Mouse (Mus musculus): Measurements from ENCODE around the gene Pi4k2a. TPM values are rescaled to one million over a fixed set of nuclear protein-coding genes. Genes with fewer than 3 reads are reported as not detected.

Gene Pi4k2a
- total and polyA plus RNA-seq, 3 experiments = 7.0 to 23.9 (median 10.0) TPM

DNA sequence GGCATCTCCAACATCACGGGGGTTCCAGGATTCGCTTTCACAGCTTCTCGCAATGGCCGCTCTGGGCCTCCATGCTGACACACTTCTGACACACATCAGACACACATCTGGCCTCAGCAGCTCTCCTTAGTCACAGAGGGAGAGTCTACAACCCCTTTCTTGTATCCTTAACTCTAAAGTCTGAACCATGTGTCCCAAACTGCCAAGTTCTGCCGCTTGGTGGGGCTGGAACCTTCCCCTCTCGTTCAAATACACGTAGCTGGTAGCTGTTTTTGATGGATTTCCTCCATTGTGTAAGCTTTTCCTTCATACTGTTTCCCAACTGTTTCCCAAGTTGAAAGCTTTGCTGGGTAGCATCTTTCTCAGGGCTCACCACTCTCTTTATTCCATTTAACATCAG, 19.0 kb upstream of the Pi4k2a start:
- no peaks in the 10 kb centered on the region for H3K79me2 ChIP-seq (replicated peaks; ENCODE audit: control insufficient read depth, extremely low read depth, insufficient read depth, poor library complexity, severe bottlenecking)
- no peak overlapping the region for H3K9ac ChIP-seq (ENCODE audit: insufficient read depth, low read depth)
- TF ChIP-seq POLR2A (IDR thresholded peaks at IDR 0.05; ENCODE audit: low read depth, low read length) = no peak
- TF ChIP-seq RAD21 (IDR thresholded peaks at IDR 0.05; ENCODE audit: low read depth, low read length) = peak; percentile 24
- TF ChIP-seq CTCF (conservative IDR thresholded peaks at IDR 0.05 in 1 of 2, IDR thresholded peaks at IDR 0.05 in 1 of 2; ENCODE audit: low read depth in 2 of 2, low read length in 2 of 2) = peak in 1 of 2 experiments; percentile 43; a peak in 2 of 4 replicates
- H3K27me3 ChIP-seq (replicated peaks) = peaks cover 12% of the 10 kb centered on the region
- H3K36me3 ChIP-seq (replicated peaks in 1 of 2; ENCODE audit: control insufficient read depth in 1 of 2, insufficient read depth in 1 of 2, low read length in 1 of 2) = no peaks in the 10 kb centered on the region
- dilution Hi-C loops (cut with MboI; ENCODE audit: extremely low pct_ligation_motif_present, extremely low pct_unique_long_range_greater_than_20kb, low sequenced_read_pairs) = no loop called here
- H3K4me2 ChIP-seq (ENCODE audit: insufficient read depth, low read depth, poor library complexity, severe bottlenecking) = no peak overlapping the region
- H3K4me1 ChIP-seq (ENCODE audit: control insufficient read depth in 1 of 2, insufficient read depth in 2 of 2) = peaks cover 0 to 5% of the 10 kb centered on the region in 2 experiments; a peak in 1 of 4 replicates
- H3K27ac ChIP-seq (ENCODE audit: insufficient read depth, low read depth) = no peak overlapping the region
- no peak overlapping the region for H3K4me3 ChIP-seq (replicated peaks in 1 of 3; ENCODE audit: low read depth in 2 of 3, low read length in 2 of 3, poor library complexity in 1 of 3)
- in situ Hi-C loops (cut with MboI; ENCODE audit: low pct_ligation_motif_present, low pct_unique_long_range_greater_than_20kb, low sequenced_read_pairs) = no loop called here
- H3K9me3 ChIP-seq (replicated peaks; ENCODE audit: low read length) = peaks cover 4% of the 10 kb centered on the region
- DNase-seq (ENCODE audit: extremely low read depth) = no peak

DNA sequence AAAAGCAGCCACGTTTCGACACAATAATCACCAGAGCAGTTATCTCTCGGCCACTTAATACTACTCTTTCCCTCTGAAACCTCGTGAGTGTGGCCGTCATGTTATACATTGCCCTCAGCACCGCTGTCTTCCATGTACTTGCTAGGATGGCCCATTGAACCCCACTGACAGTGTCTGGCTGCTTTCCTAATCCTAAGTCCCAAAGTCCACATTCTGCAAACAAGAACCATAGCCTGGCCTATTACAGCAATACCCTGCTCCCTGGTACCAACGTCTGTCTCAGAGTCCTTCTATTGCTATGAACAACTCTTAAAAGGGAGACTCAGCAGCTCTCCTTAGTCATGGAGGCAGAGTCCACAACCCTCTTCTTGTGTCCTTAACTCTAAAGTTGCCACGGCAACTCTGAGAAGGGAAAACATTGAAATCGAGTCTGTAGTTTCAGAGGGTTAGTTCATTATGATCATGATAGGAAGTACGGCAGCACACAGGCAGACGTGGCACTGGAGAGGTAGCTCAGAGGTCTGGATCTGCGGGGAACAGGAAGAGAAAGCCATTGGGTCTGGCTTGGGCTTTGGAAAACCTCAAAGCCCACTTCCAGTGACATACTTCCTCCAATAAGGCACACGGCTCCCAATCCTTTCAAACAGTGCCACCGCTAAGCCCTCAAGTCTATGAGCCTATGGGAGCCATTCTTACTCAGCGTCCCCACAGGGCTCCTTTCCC, 18.2 kb upstream of the Pi4k2a start:
- TF ChIP-seq MYC (IDR thresholded peaks at IDR 0.05; ENCODE audit: low read depth, low read length) (no peak), USF1 (IDR thresholded peaks at IDR 0.05; ENCODE audit: low read depth, low read length) (no peak), UBTF (IDR thresholded peaks at IDR 0.05; ENCODE audit: low read depth, low read length) (no peak), KAT2A (IDR thresholded peaks at IDR 0.05; ENCODE audit: insufficient replicate concordance, low read length) (no peak), CHD1 (IDR thresholded peaks at IDR 0.05; ENCODE audit: low read depth, low read length) (no peak), EP300 (IDR thresholded peaks at IDR 0.05; ENCODE audit: low read length) (no peak), BHLHE40 (IDR thresholded peaks at IDR 0.05; ENCODE audit: low read depth, low read length) (no peak)
- no peak for DNase-seq (ENCODE audit: extremely low read depth)
- no peaks in the 10 kb centered on the region for H3K79me2 ChIP-seq (replicated peaks; ENCODE audit: control insufficient read depth, extremely low read depth, insufficient read depth, poor library complexity, severe bottlenecking)
- no peaks in the 10 kb centered on the region for H3K36me3 ChIP-seq (replicated peaks in 1 of 2; ENCODE audit: control insufficient read depth in 1 of 2, insufficient read depth in 1 of 2, low read length in 1 of 2)
- H3K4me2 ChIP-seq (ENCODE audit: insufficient read depth, low read depth, poor library complexity, severe bottlenecking) = no peak overlapping the region
- H3K27ac ChIP-seq (ENCODE audit: insufficient read depth, low read depth) = no peak overlapping the region
- H3K9ac ChIP-seq (ENCODE audit: insufficient read depth, low read depth) = no peak overlapping the region
- peaks cover 4% of the 10 kb centered on the region for H3K9me3 ChIP-seq (replicated peaks; ENCODE audit: low read length)
- H3K4me3 ChIP-seq (replicated peaks in 1 of 3; ENCODE audit: low read depth in 2 of 3, low read length in 2 of 3, poor library complexity in 1 of 3) = no peak overlapping the region
- peaks cover 0 to 5% of the 10 kb centered on the region in 2 experiments; a peak in 1 of 4 replicates for H3K4me1 ChIP-seq (ENCODE audit: control insufficient read depth in 1 of 2, insufficient read depth in 2 of 2)
- H3K27me3 ChIP-seq (replicated peaks) = peaks cover 11% of the 10 kb centered on the region
- dilution Hi-C loops (cut with MboI; ENCODE audit: extremely low pct_ligation_motif_present, extremely low pct_unique_long_range_greater_than_20kb, low sequenced_read_pairs) (no loop called here), in situ Hi-C loops (cut with MboI; ENCODE audit: low pct_ligation_motif_present, low pct_unique_long_range_greater_than_20kb, low sequenced_read_pairs) (no loop called here)

DNA sequence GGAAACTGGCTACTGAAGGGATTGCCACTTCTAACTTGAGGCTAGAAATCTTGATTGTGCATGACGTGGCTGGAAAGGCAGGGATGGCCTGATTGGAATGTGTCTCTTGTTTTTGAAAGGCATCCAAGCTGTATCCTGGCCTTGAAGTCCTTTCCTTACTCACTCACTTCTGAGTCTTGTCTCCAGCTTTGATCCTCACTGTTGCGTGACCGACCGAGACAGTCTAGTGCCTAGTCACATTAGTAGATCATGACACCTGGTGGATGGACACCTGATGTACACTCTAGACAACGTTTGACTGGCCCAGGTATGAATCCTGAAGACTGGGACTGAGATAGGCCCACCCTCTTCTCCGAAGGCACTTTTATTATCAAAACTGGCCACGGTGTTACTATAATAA, 17.5 kb upstream of the Pi4k2a start:
- Histone ChIP-seq H3K9me3 (replicated peaks; ENCODE audit: low read length) (peaks cover 4% of the 10 kb centered on the region), H3K36me3 (replicated peaks in 1 of 2; ENCODE audit: control insufficient read depth in 1 of 2, insufficient read depth in 1 of 2, low read length in 1 of 2) (no peaks in the 10 kb centered on the region), H3K4me1 (ENCODE audit: control insufficient read depth in 1 of 2, insufficient read depth in 2 of 2) (peaks cover 0 to 5% of the 10 kb centered on the region in 2 experiments; a peak in 1 of 4 replicates), H3K79me2 (replicated peaks; ENCODE audit: control insufficient read depth, extremely low read depth, insufficient read depth, poor library complexity, severe bottlenecking) (no peaks in the 10 kb centered on the region), H3K4me3 (replicated peaks in 1 of 3; ENCODE audit: low read depth in 2 of 3, low read length in 2 of 3, poor library complexity in 1 of 3) (no peak overlapping the region), H3K27ac (ENCODE audit: insufficient read depth, low read depth) (no peak overlapping the region), H3K4me2 (ENCODE audit: insufficient read depth, low read depth, poor library complexity, severe bottlenecking) (no peak overlapping the region), H3K27me3 (replicated peaks) (peaks cover 11% of the 10 kb centered on the region), H3K9ac (ENCODE audit: insufficient read depth, low read depth) (no peak overlapping the region)
- in situ Hi-C loops (cut with MboI; ENCODE audit: low pct_ligation_motif_present, low pct_unique_long_range_greater_than_20kb, low sequenced_read_pairs) = no loop called here
- dilution Hi-C loops (cut with MboI; ENCODE audit: extremely low pct_ligation_motif_present, extremely low pct_unique_long_range_greater_than_20kb, low sequenced_read_pairs) = no loop called here
- DNase-seq (ENCODE audit: extremely low read depth) = peak; percentile 13
- TF ChIP-seq CTCF (conservative IDR thresholded peaks at IDR 0.05 in 1 of 2, IDR thresholded peaks at IDR 0.05 in 1 of 2; ENCODE audit: low read depth in 2 of 2, low read length in 2 of 2) = peak in 1 of 2 experiments; percentile 65; a peak in 2 of 4 replicates
- TF ChIP-seq JUND (conservative IDR thresholded peaks at IDR 0.05; ENCODE audit: low read depth, low read length) = no peak
- TF ChIP-seq POLR2AphosphoS2 (IDR thresholded peaks at IDR 0.05; ENCODE audit: low read depth, low read length) = no peak
- TF ChIP-seq SMC3 (IDR thresholded peaks at IDR 0.05; ENCODE audit: low read depth, low read length) = peak; percentile 32
- TF ChIP-seq PAX5 (IDR thresholded peaks at IDR 0.05; ENCODE audit: low read length) = no peak
- TF ChIP-seq MXI1 (IDR thresholded peaks at IDR 0.05; ENCODE audit: low read depth, low read length) = no peak
- no peak for TF ChIP-seq GABPA (IDR thresholded peaks at IDR 0.05; ENCODE audit: insufficient replicate concordance, low read depth, low read length)
- TF ChIP-seq NRF1 (IDR thresholded peaks at IDR 0.05; ENCODE audit: low read depth, low read length) = no peak
- TF ChIP-seq IRF4 (IDR thresholded peaks at IDR 0.05; ENCODE audit: low read depth, low read length) = no peak
- TF ChIP-seq USF1 (IDR thresholded peaks at IDR 0.05; ENCODE audit: low read depth, low read length) = no peak
- TF ChIP-seq ELF1 (IDR thresholded peaks at IDR 0.05; ENCODE audit: low read depth, low read length) = no peak
- TF ChIP-seq RAD21 (IDR thresholded peaks at IDR 0.05; ENCODE audit: low read depth, low read length) = peak; percentile 61
